Mouse (Mus musculus) adrenal gland, postnatal 4 days (tissue): ENCODE measurements around the gene Cherp. TPM values are rescaled to one million over a fixed set of nuclear protein-coding genes. Genes with fewer than 3 reads are reported as not detected.

ENCODE experiments used
- DNase-seq, 2 experiments: peaks; one replicate each; pipeline ENCODE4 v3.0.0; 2021 to 2022; ENCODE audit warnings: low spot score in 2 of 2, mixed read lengths in 2 of 2
- total RNA-seq, 2 experiments: library from RNA; stranded (reverse); gene quantifications; 2 replicates each; pipeline ENCODE4 v1.2.3; 2021

Gene Cherp
- total RNA-seq, 2 experiments from 2014 or later, result 81.3 to 86.7 TPM

- no peak for DNase-seq
These were observed 10.6 kb upstream of the Cherp start for GRCm38 (mm10) chr8:72485456-72486199.

- no peak for DNase-seq
These were observed 4.3 kb downstream of the Cherp start for GRCm38 (mm10) chr8:72470684-72471083.

- DNase-seq, result no peak
These were observed 5.0 kb downstream of the Cherp start for GRCm38 (mm10) chr8:72469984-72470383.

GRCm38 (mm10) chr8:72469243-72469642 is 5.8 kb downstream of the Cherp start:
- DNase-seq, result no peak

DNA sequence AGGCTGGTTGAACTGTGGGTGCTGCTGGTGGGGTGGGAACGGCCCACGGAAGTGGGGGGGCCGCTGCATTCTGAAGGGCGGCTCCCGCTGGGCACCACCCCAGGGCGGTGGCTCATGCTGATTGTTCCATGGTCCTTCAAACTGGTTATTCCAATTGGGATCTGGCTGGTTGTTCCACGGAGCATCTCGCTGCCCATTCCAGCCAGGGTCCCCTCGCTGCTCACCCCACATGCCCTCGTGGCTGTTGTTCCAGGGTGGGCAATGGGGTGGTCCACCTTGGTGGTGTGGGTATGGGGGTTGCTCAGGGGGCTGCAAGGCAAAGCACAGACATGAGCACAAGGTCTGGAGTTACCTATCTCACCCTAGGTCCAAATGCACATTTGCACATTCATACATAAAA is 10.8 kb downstream of the Cherp start:
- DNase-seq, result no peak

GRCm38 (mm10) chr8:72459881-72460533 is 15.0 kb downstream of the Cherp start:
- no peak for DNase-seq

GRCm38 (mm10) chr8:72458457-72458856 is 16.6 kb downstream of the Cherp start:
- no peak for DNase-seq

DNA sequence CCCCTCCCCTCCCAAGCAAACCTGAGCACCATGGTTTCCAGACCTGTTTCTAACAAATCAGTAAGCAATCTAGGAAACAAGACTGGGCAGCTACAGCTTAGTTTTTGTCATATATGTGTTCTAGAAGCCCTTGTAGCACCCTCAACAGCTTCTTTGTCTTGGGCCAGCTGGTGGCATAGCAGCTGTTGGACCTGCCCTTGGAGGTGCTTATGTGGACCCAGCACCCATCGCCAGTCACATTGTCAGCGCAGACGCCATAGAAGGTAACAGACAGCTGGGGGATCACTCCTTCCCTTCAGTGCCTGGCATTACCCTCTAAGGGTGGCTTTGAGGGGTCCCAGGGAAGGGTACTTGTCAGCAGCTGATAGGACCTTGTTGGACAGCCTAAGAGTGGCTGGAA is 17.2 kb downstream of the Cherp start:
- DNase-seq, result no peak

DNA sequence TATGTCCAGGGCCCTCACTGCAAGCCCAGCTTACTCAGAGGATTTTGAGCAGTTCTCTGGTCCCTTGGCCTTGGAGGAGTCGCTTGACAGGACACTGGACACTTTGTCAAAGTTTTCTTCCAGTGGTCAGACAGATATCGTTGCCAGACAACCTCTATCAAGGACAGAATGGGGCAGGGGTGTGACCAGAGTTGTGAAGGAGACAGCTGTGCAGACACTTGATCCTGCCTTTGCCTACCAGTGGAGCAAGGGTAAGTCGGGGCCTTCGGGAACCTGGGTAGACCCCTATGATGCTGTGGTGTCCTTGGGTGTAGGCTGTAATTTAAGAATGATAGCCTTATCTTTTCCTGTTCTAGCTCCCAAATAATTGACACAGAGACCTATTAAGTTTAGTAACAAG is 19.7 kb downstream of the Cherp start:
- DNase-seq, result no peak

DNA sequence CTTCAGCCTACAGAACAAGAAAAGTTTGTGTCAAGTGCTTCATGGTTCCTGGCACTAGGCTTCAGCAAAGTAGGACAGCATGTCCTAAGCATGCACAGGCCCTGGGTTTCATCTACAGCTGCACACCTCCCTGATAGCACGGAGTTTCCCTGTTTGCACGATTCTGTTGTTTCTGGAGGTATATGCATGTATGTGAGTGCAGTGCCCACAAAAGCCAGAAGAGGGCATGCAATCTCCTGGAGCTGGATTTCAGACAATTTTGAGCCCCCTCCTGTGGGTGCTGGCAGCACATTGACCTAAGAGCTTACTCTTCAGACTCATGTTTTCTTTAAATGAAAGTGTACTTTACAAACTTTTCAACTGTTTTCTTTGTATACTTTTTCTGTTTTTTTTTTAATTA is 21.1 kb downstream of the Cherp start:
- no peak for DNase-seq

DNA sequence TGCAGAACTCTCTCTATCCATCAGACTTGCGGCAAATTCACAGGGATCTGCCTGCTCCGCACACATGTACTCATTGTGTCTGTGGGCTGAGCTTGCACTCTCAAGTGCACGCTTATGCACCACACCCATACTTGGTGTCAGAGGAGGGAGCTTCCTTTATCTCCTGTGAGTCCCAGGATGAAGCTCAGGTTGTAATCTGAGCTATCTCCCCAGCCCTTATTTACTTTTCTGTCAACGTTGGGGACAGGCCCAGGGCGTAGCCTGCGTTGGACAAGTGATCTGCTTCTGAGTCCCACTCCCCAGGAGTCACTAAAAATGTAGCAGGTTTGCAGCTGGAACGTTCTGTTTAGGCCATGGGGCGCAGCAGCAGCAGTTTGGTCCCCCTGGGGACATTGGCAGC is 23.5 kb downstream of the Cherp start:
- no peak for DNase-seq

DNA sequence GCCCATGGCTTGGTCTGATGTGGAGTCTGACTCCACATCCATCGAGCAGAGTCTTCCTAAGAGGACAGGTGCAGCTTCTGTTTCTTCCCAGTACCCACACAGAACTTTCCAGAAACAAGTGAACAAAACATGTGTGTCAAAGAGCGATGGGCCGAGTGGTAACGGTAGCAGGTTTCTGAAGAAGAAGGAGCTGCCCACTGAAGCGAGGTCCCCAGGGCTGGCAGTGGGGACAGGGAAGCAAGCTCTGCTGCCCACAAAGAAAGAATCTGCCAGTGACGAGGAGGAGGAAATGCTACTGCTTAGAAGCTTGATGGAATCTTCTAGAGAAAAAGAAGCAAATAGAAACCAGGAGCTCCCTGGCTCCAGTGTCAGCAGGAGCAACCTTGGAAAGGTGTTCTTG is 30.0 kb downstream of the Cherp start:
- no peak for DNase-seq

DNA sequence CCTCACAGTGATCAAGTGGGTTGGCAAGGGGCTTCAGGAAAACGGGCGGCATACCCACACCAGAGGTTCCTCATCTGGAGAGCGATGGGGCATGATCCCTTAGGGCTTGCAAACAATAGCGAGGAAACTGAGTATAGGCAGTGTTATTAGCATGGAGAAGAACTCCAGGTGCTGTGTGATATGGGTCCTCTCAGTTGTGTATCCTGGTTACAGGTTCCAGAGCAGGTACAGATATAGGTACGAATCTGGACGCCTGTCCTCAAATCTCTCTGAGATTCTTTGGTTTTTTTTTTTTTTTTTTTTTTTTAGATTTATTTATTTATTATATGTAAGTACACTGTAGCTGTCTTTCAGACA is 31.1 kb downstream of the Cherp start:
- DNase-seq, result no peak

GRCm38 (mm10) chr8:72443338-72443993 is 31.6 kb downstream of the Cherp start, which contains the start of the genes Calr3 and 1700030K09Rik:
Calr3 (minus strand) TSS chr8:72443870.
1700030K09Rik (plus strand) TSS chr8:72443880.
- peak; percentile 87 to 93 for DNase-seq

DNA sequence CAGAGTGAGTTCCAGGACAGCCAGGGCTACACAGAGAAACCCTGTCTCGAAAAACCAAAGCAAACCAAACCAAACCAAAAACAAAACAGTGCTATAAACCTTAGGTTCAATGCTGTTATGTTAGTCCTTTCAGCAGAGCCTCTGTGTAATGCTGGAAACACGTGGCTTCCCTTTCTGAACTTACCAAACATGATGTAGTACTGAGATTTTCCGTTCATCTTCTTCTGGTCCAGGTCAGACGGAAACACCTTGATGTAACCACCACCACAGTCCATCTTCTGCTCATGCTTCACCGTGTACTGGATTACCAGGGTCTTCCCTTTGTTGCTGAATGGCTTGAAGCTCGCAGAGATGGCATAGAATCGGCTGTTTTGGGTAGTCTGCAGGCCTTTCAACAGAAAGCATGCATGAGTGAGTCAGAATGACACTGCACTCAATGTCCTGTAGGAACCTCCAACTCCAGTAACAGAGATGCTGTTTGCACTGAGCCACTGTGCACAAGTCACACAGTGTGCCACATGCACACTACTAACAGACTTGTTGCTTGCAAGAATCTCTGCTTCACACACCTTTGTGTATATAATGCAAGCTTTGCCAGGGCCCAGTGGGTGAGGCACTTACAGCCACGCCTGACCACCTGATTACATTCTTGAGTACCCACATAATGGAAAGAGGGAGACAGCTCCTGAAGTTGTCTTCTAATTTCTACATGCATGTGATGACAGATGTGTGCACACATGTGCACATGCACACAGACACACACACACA is 36.6 kb downstream of the Cherp start:
- DNase-seq, result no peak

DNA sequence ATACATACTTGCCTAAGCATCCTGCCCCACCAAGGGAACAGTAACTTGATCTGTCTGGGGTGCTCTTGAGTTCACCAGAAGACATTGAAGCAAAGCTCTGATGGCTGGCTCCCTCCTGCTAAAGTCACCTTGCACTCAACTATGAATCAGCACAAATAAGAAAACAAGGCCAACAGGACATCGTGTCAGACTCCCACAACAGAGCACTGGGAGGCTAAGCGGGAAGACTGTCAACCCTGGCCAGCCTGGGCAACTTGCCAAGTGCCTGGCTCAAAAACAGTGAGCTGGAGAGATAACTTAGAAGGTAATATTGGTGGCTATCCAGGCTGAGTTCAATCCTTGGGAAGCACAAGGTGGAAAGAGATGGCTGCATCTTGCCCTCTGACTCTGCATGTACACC is 40.1 kb downstream of the Cherp start:
- DNase-seq, result peak; percentile 37 to 61

DNA sequence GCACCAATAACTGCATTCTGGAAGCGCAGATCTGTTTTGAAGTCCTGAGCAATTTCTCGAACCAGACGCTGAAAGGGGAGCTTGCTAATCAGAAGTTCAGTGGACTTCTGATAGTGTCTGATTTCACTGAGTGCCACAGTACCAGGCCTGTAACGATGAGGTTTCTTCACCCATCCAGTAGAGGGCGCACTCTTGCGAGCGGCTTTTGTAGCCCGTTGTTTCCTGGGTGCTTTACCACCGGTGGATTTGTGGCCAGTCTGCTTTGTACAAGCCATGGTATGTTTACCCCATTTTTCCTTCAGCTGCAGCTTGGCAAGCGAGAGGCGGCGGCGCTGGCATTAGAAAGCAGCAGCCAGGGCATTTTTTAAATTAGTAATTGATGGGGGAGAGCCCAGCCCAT is 45.4 kb downstream of the Cherp start:
- DNase-seq, result no peak

- DNase-seq, result no peak
These were observed 52.1 kb downstream of the Cherp start for GRCm38 (mm10) chr8:72422926-72423325.

DNA sequence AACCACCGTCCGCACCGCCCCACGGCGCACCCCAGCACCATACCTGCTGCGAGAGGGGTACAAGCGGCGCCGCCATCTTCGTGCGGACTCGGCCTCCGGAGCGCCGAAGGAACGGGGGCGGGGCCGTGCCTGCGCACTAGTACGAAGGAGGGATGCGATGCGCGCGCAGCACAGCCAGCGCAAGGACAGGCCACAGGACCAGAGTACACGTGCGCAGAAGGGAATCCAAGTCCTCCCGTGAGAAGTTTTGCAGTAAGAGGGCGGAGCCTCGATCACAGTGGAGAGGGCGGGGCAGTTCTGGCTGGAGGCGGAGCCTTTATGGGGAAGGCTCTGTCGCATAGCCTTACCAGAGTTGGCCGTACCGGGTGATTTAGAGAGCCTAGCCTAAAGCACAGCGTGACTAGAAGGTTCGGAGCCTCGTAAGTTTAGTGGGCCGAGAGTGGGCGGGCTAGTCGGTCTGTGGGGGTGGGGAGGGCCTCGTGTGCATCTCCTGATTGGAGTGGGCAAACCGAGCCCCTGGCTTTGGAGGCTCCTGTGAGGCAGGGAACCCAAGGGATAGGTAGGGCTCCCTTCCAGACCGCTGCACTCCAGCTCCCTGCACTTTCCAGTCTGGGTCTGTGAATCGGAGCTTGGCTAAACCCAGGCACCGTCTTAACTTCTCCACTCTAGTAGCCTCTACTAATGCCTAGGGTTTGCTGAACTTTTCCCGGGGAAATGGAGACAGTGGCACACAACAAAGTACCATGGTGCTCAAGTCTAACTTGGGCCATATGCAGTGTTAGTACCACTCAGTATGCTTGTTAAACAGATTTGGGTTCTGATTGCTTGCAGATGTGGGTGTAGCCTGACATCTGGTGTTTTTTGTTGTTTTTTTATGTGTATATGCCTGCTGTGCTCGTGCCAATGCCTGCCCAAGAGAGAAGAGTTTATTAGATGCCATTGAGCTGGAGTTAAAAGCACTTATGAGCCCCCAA is 53.4 kb downstream of the Cherp start, which contains the start of gene Eps15l1:
Eps15l1 (minus strand) TSS at position 99 of the 974 bp plus-strand sequence.
- DNase-seq, result peak; percentile 93 to 97
